Mouse (Mus musculus) ES-E14 (cell line): ENCODE measurements around the gene Krt33b.

ENCODE experiments used
- HCFC1 ChIP-seq: IDR thresholded peaks from 2 replicates; pipeline ENCODE4 v1.6.1; 2012; ENCODE audit warnings: low read length, inconsistent platforms, borderline replicate concordance; ENCODE audit not compliant: insufficient read depth
- ZNF384 ChIP-seq: IDR thresholded peaks from 2 replicates; pipeline ENCODE4 v1.6.1; 2012; ENCODE audit warnings: low read depth, low read length, inconsistent platforms

- TF ChIP-seq ZNF384 (no peak), HCFC1 (no peak)
These were observed 46.2 kb downstream of the Krt33b start for GRCm38 (mm10) chr11:99983442-99983841.
